Mouse (Mus musculus) MEL (cell line): Measurements from ENCODE around the gene Gsx2.

Experiments
- BHLHE40 ChIP-seq: IDR thresholded peaks from 2 replicates; pipeline ENCODE4 v1.6.1; 2012; ENCODE audit warnings: low read depth, mild to moderate bottlenecking, inconsistent platforms, low read length, improper control_type of control experiment, borderline replicate concordance
- CHD2 ChIP-seq: IDR thresholded peaks from 2 replicates; pipeline ENCODE4 v1.6.1; 2011; ENCODE audit warnings: low read length, improper control_type of control experiment
- CTCF ChIP-seq, 3 experiments: IDR thresholded peaks in 2 of 3; conservative IDR thresholded peaks in 1 of 3; 2 replicates each; pipeline ENCODE4 v1.5.1; 2011 to 2012; ENCODE audit warnings: low read length in 3 of 3, low read depth in 2 of 3, mild to moderate bottlenecking in 2 of 3, improper control_type of control experiment in 1 of 3, inconsistent platforms in 1 of 3, mixed read lengths in 1 of 3, moderate library complexity in 1 of 3; ENCODE audit not compliant: control insufficient read depth in 1 of 3, insufficient read depth in 1 of 3, poor library complexity in 1 of 3, severe bottlenecking in 1 of 3
- EP300 ChIP-seq, 2 experiments: IDR thresholded peaks; 2 replicates each; pipeline ENCODE4 v1.6.1; 2011; ENCODE audit warnings: improper control_type of control experiment in 2 of 2, low read length in 2 of 2, low read depth in 1 of 2, mild to moderate bottlenecking in 1 of 2
- GABPA ChIP-seq: IDR thresholded peaks from 2 replicates; pipeline ENCODE4 v1.6.1; 2012; ENCODE audit warnings: low read depth, mild to moderate bottlenecking, inconsistent platforms, low read length, improper control_type of control experiment, moderate library complexity
- GATA1 ChIP-seq: IDR thresholded peaks from 2 replicates; pipeline ENCODE4 v1.6.1; 2011; ENCODE audit warnings: low read depth, low read length, improper control_type of control experiment
- MAZ ChIP-seq: IDR thresholded peaks from 2 replicates; pipeline ENCODE4 v1.6.1; 2012; ENCODE audit warnings: low read depth, mild to moderate bottlenecking, inconsistent platforms, low read length, improper control_type of control experiment
- POLR2A ChIP-seq, 2 experiments: IDR thresholded peaks; 2 replicates each; pipeline ENCODE4 v1.6.1; 2011 to 2012; ENCODE audit warnings: low read length in 2 of 2, mild to moderate bottlenecking in 2 of 2, control low read depth in 1 of 2, improper control_type of control experiment in 1 of 2, low read depth in 1 of 2, moderate library complexity in 1 of 2; ENCODE audit not compliant: control insufficient read depth in 1 of 2, insufficient read depth in 1 of 2, poor library complexity in 1 of 2
- POLR2AphosphoS5 ChIP-seq: IDR thresholded peaks from 2 replicates; pipeline ENCODE4 v1.6.1; 2012; ENCODE audit warnings: low read depth, borderline replicate concordance, mild to moderate bottlenecking, inconsistent platforms, low read length, moderate library complexity, mixed read lengths
- TBP ChIP-seq: IDR thresholded peaks from 2 replicates; pipeline ENCODE4 v1.8.0; 2011; ENCODE audit warnings: low read depth, low read length, improper control_type of control experiment
- UBTF ChIP-seq: IDR thresholded peaks from 2 replicates; pipeline ENCODE4 v1.6.1; 2012; ENCODE audit warnings: low read depth, mild to moderate bottlenecking, inconsistent platforms, low read length, improper control_type of control experiment, moderate library complexity, borderline replicate concordance; ENCODE audit not compliant: insufficient read depth
- USF1 ChIP-seq: IDR thresholded peaks from 2 replicates; pipeline ENCODE4 v1.6.1; 2014; ENCODE audit warnings: low read depth, mild to moderate bottlenecking, inconsistent platforms, low read length, improper control_type of control experiment, moderate library complexity

GRCm38 (mm10) chr5:75070132-75070531 is 5.3 kb upstream of the Gsx2 start:
- TF ChIP-seq GABPA (no peak), CTCF (IDR thresholded peaks at IDR 0.05 in 2 of 3, conservative IDR thresholded peaks at IDR 0.05 in 1 of 3; ENCODE audit: control insufficient read depth in 1 of 3, insufficient read depth in 1 of 3, low read depth in 2 of 3, low read length in 3 of 3, poor library complexity in 1 of 3, severe bottlenecking in 1 of 3) (no peak), GATA1 (no peak), CHD2 (no peak), USF1 (no peak), UBTF (no peak), POLR2A (IDR thresholded peaks at IDR 0.05; ENCODE audit: control insufficient read depth in 1 of 2, insufficient read depth in 1 of 2, low read depth in 1 of 2, low read length in 2 of 2, poor library complexity in 1 of 2) (no peak), BHLHE40 (no peak), POLR2AphosphoS5 (no peak), TBP (no peak), MAZ (no peak), EP300 (IDR thresholded peaks at IDR 0.05; ENCODE audit: low read depth in 1 of 2, low read length in 2 of 2) (no peak)
